Mouse (Mus musculus) 3T3-L1 (cell line): Measurements from ENCODE around the gene Masp1.

ENCODE experiments used
- DNase-seq: peaks from one replicate; pipeline ENCODE4 v3.0.0-alpha.2; 2015; ENCODE audit warnings: low read depth, low spot score

Masp1 gene

GRCm38 (mm10) chr16:23520235-23520871, at the start of gene Masp1, which contains the start of gene Rtp4:
Gene Masp1, minus strand, starts transcription at chr16:23520815.
Gene Rtp4, plus strand, starts transcription at chr16:23520291.
- peak; percentile 70 for DNase-seq

- DNase-seq: no peak
Observed at GRCm38 (mm10) chr16:23568369-23568958, 47.8 kb upstream of the Masp1 start.

- DNase-seq: no peak
Observed at GRCm38 (mm10) chr16:23557669-23558068, 37.1 kb upstream of the Masp1 start.

GRCm38 (mm10) chr16:23557195-23557594, 36.6 kb upstream of the Masp1 start:
- DNase-seq: no peak

GRCm38 (mm10) chr16:23554673-23555072, 34.1 kb upstream of the Masp1 start:
- no peak for DNase-seq

- no peak for DNase-seq
Observed at GRCm38 (mm10) chr16:23550981-23551582, 30.5 kb upstream of the Masp1 start.

GRCm38 (mm10) chr16:23550346-23550980, 29.8 kb upstream of the Masp1 start:
- DNase-seq: peak; percentile 85

GRCm38 (mm10) chr16:23547783-23548182, 27.2 kb upstream of the Masp1 start:
- DNase-seq: peak; percentile 15

- no peak for DNase-seq
Observed at GRCm38 (mm10) chr16:23544361-23544760, 23.7 kb upstream of the Masp1 start.

- peak; percentile 67 for DNase-seq
Observed at GRCm38 (mm10) chr16:23542866-23543265, 22.3 kb upstream of the Masp1 start.

- DNase-seq: no peak
Observed at GRCm38 (mm10) chr16:23541046-23541445, 20.4 kb upstream of the Masp1 start.

- DNase-seq: no peak
Observed at GRCm38 (mm10) chr16:23533707-23534106, 13.1 kb upstream of the Masp1 start.

GRCm38 (mm10) chr16:23529186-23529585, 8.6 kb upstream of the Masp1 start:
- no peak for DNase-seq

GRCm38 (mm10) chr16:23522081-23522480, 1.5 kb upstream of the Masp1 start:
- no peak for DNase-seq

- peak; percentile 33 for DNase-seq
Observed at GRCm38 (mm10) chr16:23521092-23521491, 477 bp upstream of the Masp1 start.

GRCm38 (mm10) chr16:23519771-23520170, 844 bp downstream of the Masp1 start:
- peak; percentile 57 for DNase-seq

- DNase-seq: peak; percentile 86
Observed at GRCm38 (mm10) chr16:23518567-23519369, 1.8 kb downstream of the Masp1 start.

- DNase-seq: peak; percentile 32
Observed at GRCm38 (mm10) chr16:23517754-23518566, 2.7 kb downstream of the Masp1 start.

- no peak for DNase-seq
Observed at GRCm38 (mm10) chr16:23517230-23517629, 3.4 kb downstream of the Masp1 start.

- no peak for DNase-seq
Observed at GRCm38 (mm10) chr16:23516606-23517005, 4.0 kb downstream of the Masp1 start.

GRCm38 (mm10) chr16:23515766-23516165, 4.8 kb downstream of the Masp1 start:
- peak; percentile 72 for DNase-seq
